Mouse (Mus musculus): ENCODE measurements around the gene Ano9.
A peak's percentile ranks its signal among the peaks of the same experiment; 100 is the strongest.

The Ano9 gene

GRCm38 (mm10) chr7:141117636-141118035 is at the start of gene Ano9:
TSS of gene Ano9 (minus strand) at chr7:141117806.
- DNase-seq, result no peak

- no peak for DNase-seq
These were observed 47.2 kb upstream of the Ano9 start for GRCm38 (mm10) chr7:141164850-141165249.

- DNase-seq, result no peak
These were observed 46.8 kb upstream of the Ano9 start for GRCm38 (mm10) chr7:141164397-141164796.

GRCm38 (mm10) chr7:141155362-141155761 is 37.8 kb upstream of the Ano9 start:
- DNase-seq, result no peak

- no peak for DNase-seq
These were observed 31.0 kb upstream of the Ano9 start for GRCm38 (mm10) chr7:141148639-141149038.

GRCm38 (mm10) chr7:141147044-141147443 is 29.4 kb upstream of the Ano9 start:
- DNase-seq, result peak; percentile 59

- DNase-seq, result no peak
These were observed 28.5 kb upstream of the Ano9 start for GRCm38 (mm10) chr7:141146043-141146595.

- peak; percentile 66 for DNase-seq
These were observed 27.8 kb upstream of the Ano9 start for GRCm38 (mm10) chr7:141145403-141145802.

- DNase-seq, result peak; percentile 47
These were observed 27.0 kb upstream of the Ano9 start for GRCm38 (mm10) chr7:141144650-141145049.

GRCm38 (mm10) chr7:141143861-141144260 is 26.3 kb upstream of the Ano9 start:
- no peak for DNase-seq

GRCm38 (mm10) chr7:141143112-141143511 is 25.5 kb upstream of the Ano9 start:
- peak; percentile 52 for DNase-seq

- no peak for DNase-seq
These were observed 23.7 kb upstream of the Ano9 start for GRCm38 (mm10) chr7:141141326-141141725.

GRCm38 (mm10) chr7:141131904-141132755 is 14.5 kb upstream of the Ano9 start:
- DNase-seq, result no peak

GRCm38 (mm10) chr7:141131024-141131820 is 13.6 kb upstream of the Ano9 start:
- DNase-seq, result peak; percentile 89

GRCm38 (mm10) chr7:141123517-141123856 is 5.9 kb upstream of the Ano9 start:
- no peak for DNase-seq

GRCm38 (mm10) chr7:141122689-141123516 is 5.3 kb upstream of the Ano9 start:
- peak; percentile 96 for DNase-seq

- DNase-seq, result no peak
These were observed 4.6 kb upstream of the Ano9 start, which contains the start of gene Ptdss2 for GRCm38 (mm10) chr7:141122245-141122644. TSS of gene Ptdss2 (plus strand) at chr7:141122382.

GRCm38 (mm10) chr7:141121051-141121531 is 3.5 kb upstream of the Ano9 start:
- DNase-seq, result no peak

GRCm38 (mm10) chr7:141120605-141121004 is 3.0 kb upstream of the Ano9 start:
- DNase-seq, result no peak

GRCm38 (mm10) chr7:141119487-141119886 is 1.9 kb upstream of the Ano9 start:
- no peak for DNase-seq

GRCm38 (mm10) chr7:141115874-141116273 is 1.7 kb downstream of the Ano9 start:
- no peak for DNase-seq

- DNase-seq, result no peak
These were observed 14.4 kb downstream of the Ano9 start for GRCm38 (mm10) chr7:141103161-141103560.
